Mouse (Mus musculus) spleen, embryonic (tissue): ENCODE data around the gene Cgref1.

Experiments
- CTCF ChIA-PET: fragments of 350-600 bp; sonication (Branson Sonifier 250); formaldehyde crosslinking; loops from one replicate; lab custom pipeline; 2022; lab: Charles Lee

Gene Cgref1

GRCm38 (mm10) chr5:30944956-30945781, at the start of gene Cgref1:
Cgref1 (minus strand) TSS chr5:30945591.
- CTCF ChIA-PET = no interaction called here

- CTCF ChIA-PET = no interaction called here
These were observed 48.7 kb upstream of the Cgref1 start for GRCm38 (mm10) chr5:30994074-30994473.

- CTCF ChIA-PET = no interaction called here
These were observed 47.7 kb upstream of the Cgref1 start for GRCm38 (mm10) chr5:30992980-30993676.

GRCm38 (mm10) chr5:30982357-30982756, 37.0 kb upstream of the Cgref1 start:
- CTCF ChIA-PET = no interaction called here

GRCm38 (mm10) chr5:30974870-30975656, 29.7 kb upstream of the Cgref1 start:
- CTCF ChIA-PET = no interaction called here

GRCm38 (mm10) chr5:30969440-30969839, 24.0 kb upstream of the Cgref1 start:
- CTCF ChIA-PET = interaction anchor here (0.6 kb wide), 1 partner anchor 164 kb away, joined by 5 read pairs; no protein-coding TSS in a partner anchor

GRCm38 (mm10) chr5:30968416-30968815, 23.0 kb upstream of the Cgref1 start, which contains the start of gene Tcf23:
Tcf23 (plus strand) TSS chr5:30968662.
- CTCF ChIA-PET = no interaction called here

GRCm38 (mm10) chr5:30966189-30966588, 20.8 kb upstream of the Cgref1 start:
- CTCF ChIA-PET = no interaction called here

GRCm38 (mm10) chr5:30963916-30964315, 18.5 kb upstream of the Cgref1 start:
- CTCF ChIA-PET = no interaction called here

GRCm38 (mm10) chr5:30961545-30962505, 16.4 kb upstream of the Cgref1 start:
- CTCF ChIA-PET = no interaction called here

- CTCF ChIA-PET = interaction anchor here (0.8 kb wide), 1 partner anchor 11 kb away, joined by 4 read pairs; no protein-coding TSS in a partner anchor
These were observed 15.4 kb upstream of the Cgref1 start for GRCm38 (mm10) chr5:30960814-30961213.

- CTCF ChIA-PET = interaction anchor here (0.5 to 0.8 kb wide), 3 partner anchors 16 to 39 kb away, joined by 3 to 4 read pairs (median 3); partner anchors contain the start of gene Khk
These were observed 14.6 kb upstream of the Cgref1 start, which contains the start of gene Preb for GRCm38 (mm10) chr5:30959966-30960501. Preb (minus strand) TSS chr5:30960361.

GRCm38 (mm10) chr5:30959198-30959854, 13.9 kb upstream of the Cgref1 start:
- CTCF ChIA-PET = interaction anchor here (0.6 to 0.8 kb wide), 2 partner anchors 9 to 37 kb away, joined by 3 read pairs; no protein-coding TSS in a partner anchor

- CTCF ChIA-PET = no interaction called here
These were observed 12.5 kb upstream of the Cgref1 start for GRCm38 (mm10) chr5:30957891-30958290.

- CTCF ChIA-PET = no interaction called here
These were observed 10.4 kb upstream of the Cgref1 start for GRCm38 (mm10) chr5:30955751-30956150.

GRCm38 (mm10) chr5:30954556-30954955, 9.2 kb upstream of the Cgref1 start:
- CTCF ChIA-PET = no interaction called here

- CTCF ChIA-PET = no interaction called here
These were observed 8.7 kb upstream of the Cgref1 start for GRCm38 (mm10) chr5:30954065-30954464.

GRCm38 (mm10) chr5:30952551-30952950, 7.2 kb upstream of the Cgref1 start:
- CTCF ChIA-PET = no interaction called here

GRCm38 (mm10) chr5:30951706-30952105, 6.3 kb upstream of the Cgref1 start:
- CTCF ChIA-PET = no interaction called here

GRCm38 (mm10) chr5:30950922-30951321, 5.5 kb upstream of the Cgref1 start:
- CTCF ChIA-PET = no interaction called here
